Mouse (Mus musculus) adipose tissue, adult 10 weeks (tissue): Measurements from ENCODE around the gene Stk40. TPM values are rescaled to one million over a fixed set of nuclear protein-coding genes. Genes with fewer than 3 reads are reported as not detected.

ENCODE experiments used
- polyA plus RNA-seq: library from polyadenylated mRNA; stranded (reverse); fragments of 350-450 nt; fragmentation: Illumina TruSeq; extraction: RNeasy Lipid Tissue Mini Kit (QIAGEN cat#74804); gene quantifications from one replicate; pipeline ENCODE4 v1.2.3, GENCODE M21; 2014; ENCODE audit warnings: low read depth, low replicate concordance

The Stk40 gene
- polyA plus RNA-seq = 32.8 TPM

GRCm38 (mm10) chr4:126103590-126104068 is at the start of gene Stk40:
TSS of gene Stk40 (plus strand) at chr4:126103957.

GRCm38 (mm10) chr4:126058134-126058996 is 45.4 kb upstream of the Stk40 start, which contains the start of gene Oscp1:
TSS of gene Oscp1 (plus strand) at chr4:126058565.

GRCm38 (mm10) chr4:126096464-126097111 is 7.2 kb upstream of the Stk40 start, which contains the start of gene Lsm10:
TSS of gene Lsm10 (plus strand) at chr4:126096623.

GRCm38 (mm10) chr4:126147533-126148160 is 43.9 kb downstream of the Stk40 start, which contains the start of gene Eva1b:
TSS of gene Eva1b (plus strand) at chr4:126147744.

GRCm38 (mm10) chr4:126163067-126163659 is 59.4 kb downstream of the Stk40 start, which contains the start of gene Sh3d21:
TSS of gene Sh3d21 (minus strand) at chr4:126163491.

Other genes starting within 250 kb of the Stk40 start
- 2.0 TPM for gene Csf3r, start 79.4 kb upstream of the Stk40 start, polyA plus RNA-seq
- 64.2 TPM for gene Mrps15, start 57.0 kb upstream of the Stk40 start, polyA plus RNA-seq
- gene Oscp1, start 45.4 kb upstream of the Stk40 start, polyA plus RNA-seq = 19.4 TPM
- gene Lsm10, start 7.3 kb upstream of the Stk40 start, polyA plus RNA-seq = 20.4 TPM
- gene Eva1b, start 43.8 kb downstream of the Stk40 start, polyA plus RNA-seq = 19.5 TPM
- 20.0 TPM for gene Sh3d21, start 59.5 kb downstream of the Stk40 start, polyA plus RNA-seq
- gene Thrap3, start 98.8 kb downstream of the Stk40 start, polyA plus RNA-seq = 120 TPM
- gene Map7d1, start 152.4 kb downstream of the Stk40 start, polyA plus RNA-seq = 46.6 TPM
- 92.2 TPM for gene Trappc3, start 158.4 kb downstream of the Stk40 start, polyA plus RNA-seq
- gene Col8a2, start 182.8 kb downstream of the Stk40 start, polyA plus RNA-seq = 11.6 TPM
- 28.4 TPM for gene Adprhl2, start 217.7 kb downstream of the Stk40 start, polyA plus RNA-seq
- 10.0 TPM for gene Tekt2, start 221.7 kb downstream of the Stk40 start, polyA plus RNA-seq